Mouse (Mus musculus): ENCODE results near the gene Gfi1b. TPM values are rescaled to one million over a fixed set of nuclear protein-coding genes. Genes with fewer than 3 reads are reported as not detected.

Gene Gfi1b
- polyA plus RNA-seq, 1 experiment from 2014 or later: not detected

- Histone ChIP-seq H3K36me3 (ENCODE audit: control insufficient read depth, insufficient read depth, low read length) (peaks cover 4% of the 10 kb centered on the region; the same call in 1 of the 2 replicates), H3K27me3 (replicated peaks; ENCODE audit: control insufficient read depth, insufficient read depth, low read length) (no peaks in the 10 kb centered on the region), H3K9ac (ENCODE audit: low read length) (no peak overlapping the region), H3K4me3 (ENCODE audit: low read depth, low read length) (no peak overlapping the region), H3K4me2 (ENCODE audit: low read length) (no peak overlapping the region), H3K4me1 (ENCODE audit: control insufficient read depth, insufficient read depth, low read length) (0 out of 2 replicates have a peak, but pooled peaks cover 9% of the 10 kb centered on the region), H3K27ac (ENCODE audit: low read depth, low read length) (no peak overlapping the region), H3K9me3 (replicated peaks; ENCODE audit: control insufficient read depth, low read length) (no peaks in the 10 kb centered on the region)
- DNase-seq (ENCODE audit: low spot score): peak; percentile 94
- ATAC-seq: no peak
- WGBS: 17% methylated on average over 6 of the region's 6 CpGs
These were observed 36.7 kb downstream of the Gfi1b start for GRCm38 (mm10) chr2:28585043-28585571.

- Histone ChIP-seq H3K4me1 (ENCODE audit: control insufficient read depth, insufficient read depth, low read length) (0 out of 2 replicates have a peak, but pooled peaks cover 9% of the 10 kb centered on the region), H3K36me3 (ENCODE audit: control insufficient read depth, insufficient read depth, low read length) (peaks cover 16% of the 10 kb centered on the region), H3K9ac (ENCODE audit: low read length) (peak within 1 kb of the TSS; percentile 72), H3K4me2 (ENCODE audit: low read length) (peak within 1 kb of the TSS; percentile 62), H3K9me3 (replicated peaks; ENCODE audit: control insufficient read depth, low read length) (no peaks in the 10 kb centered on the region), H3K27me3 (replicated peaks; ENCODE audit: control insufficient read depth, insufficient read depth, low read length) (no peaks in the 10 kb centered on the region), H3K27ac (ENCODE audit: low read depth, low read length) (peak within 1 kb of the TSS; percentile 88), H3K4me3 (ENCODE audit: low read depth, low read length) (peak within 1 kb of the TSS; percentile 62)
- DNase-seq (ENCODE audit: low spot score) (no peak), ATAC-seq (no peak)
- 78% methylated on average over 9 of the region's 9 CpGs for WGBS
These were observed 38.1 kb downstream of the Gfi1b start, which contains the start of gene Gtf3c5 for GRCm38 (mm10) chr2:28583651-28584050. Gene Gtf3c5 (minus strand): TSS chr2:28583751.

- WGBS: under 1% methylated on average over 56 of the region's 56 CpGs
- Histone ChIP-seq H3K4me3 (ENCODE audit: low read depth, low read length) (peak overlapping the region; percentile 62), H3K4me2 (ENCODE audit: low read length) (peak overlapping the region; percentile 62), H3K27ac (ENCODE audit: low read depth, low read length) (peak overlapping the region; percentile 88), H3K9me3 (replicated peaks; ENCODE audit: control insufficient read depth, low read length) (no peaks in the 10 kb centered on the region), H3K9ac (ENCODE audit: low read length) (peak overlapping the region; percentile 72), H3K36me3 (ENCODE audit: control insufficient read depth, insufficient read depth, low read length) (peaks cover 24% of the 10 kb centered on the region), H3K4me1 (ENCODE audit: control insufficient read depth, insufficient read depth, low read length) (0 out of 2 replicates have a peak, but pooled peaks cover 9% of the 10 kb centered on the region), H3K27me3 (replicated peaks; ENCODE audit: control insufficient read depth, insufficient read depth, low read length) (no peaks in the 10 kb centered on the region)
- DNase-seq (ENCODE audit: low spot score) (peak; percentile 96), ATAC-seq (peak; percentile 95)
These were observed 39.0 kb downstream of the Gfi1b start for GRCm38 (mm10) chr2:28582647-28583353.

GRCm38 (mm10) chr2:28578003-28578402 is 43.8 kb downstream of the Gfi1b start:
- ATAC-seq (no peak), DNase-seq (ENCODE audit: low spot score) (no peak)
- 59% methylated on average over 5 of the region's 5 CpGs for WGBS

GRCm38 (mm10) chr2:28576815-28577214 is 45.0 kb downstream of the Gfi1b start:
- Histone ChIP-seq H3K27me3 (replicated peaks; ENCODE audit: control insufficient read depth, insufficient read depth, low read length) (no peaks in the 10 kb centered on the region), H3K4me3 (ENCODE audit: low read depth, low read length) (no peak overlapping the region), H3K27ac (ENCODE audit: low read depth, low read length) (no peak overlapping the region), H3K4me1 (ENCODE audit: control insufficient read depth, insufficient read depth, low read length) (0 out of 2 replicates have a peak, but pooled peaks cover 6% of the 10 kb centered on the region), H3K36me3 (ENCODE audit: control insufficient read depth, insufficient read depth, low read length) (peaks cover 76% of the 10 kb centered on the region), H3K4me2 (ENCODE audit: low read length) (no peak overlapping the region), H3K9me3 (replicated peaks; ENCODE audit: control insufficient read depth, low read length) (no peaks in the 10 kb centered on the region), H3K9ac (ENCODE audit: low read length) (no peak overlapping the region)
- WGBS: 89% methylated on average over 3 of the region's 3 CpGs
- DNase-seq (ENCODE audit: low spot score) (no peak), ATAC-seq (no peak)

More at GRCm38 (mm10) chr2:28578003-28578402, 43.8 kb downstream of the Gfi1b start:
- H3K9ac ChIP-seq (ENCODE audit: low read length): no peak overlapping the region
- no peaks in the 10 kb centered on the region for H3K27me3 ChIP-seq (replicated peaks; ENCODE audit: control insufficient read depth, insufficient read depth, low read length)
- 0 out of 2 replicates have a peak, but pooled peaks cover 6% of the 10 kb centered on the region for H3K4me1 ChIP-seq (ENCODE audit: control insufficient read depth, insufficient read depth, low read length)
- H3K9me3 ChIP-seq (replicated peaks; ENCODE audit: control insufficient read depth, low read length): no peaks in the 10 kb centered on the region
- no peak overlapping the region for H3K27ac ChIP-seq (ENCODE audit: low read depth, low read length)
- peaks cover 64% of the 10 kb centered on the region for H3K36me3 ChIP-seq (ENCODE audit: control insufficient read depth, insufficient read depth, low read length)
- no peak overlapping the region for H3K4me2 ChIP-seq (ENCODE audit: low read length)
- H3K4me3 ChIP-seq (ENCODE audit: low read depth, low read length): no peak overlapping the region

GRCm38 (mm10) chr2:28575341-28575740 is 46.4 kb downstream of the Gfi1b start:
- no peaks in the 10 kb centered on the region for H3K9me3 ChIP-seq (replicated peaks; ENCODE audit: control insufficient read depth, low read length)
- DNase-seq (ENCODE audit: low spot score): no peak
- 83% methylated on average over 4 of the region's 4 CpGs for WGBS

GRCm38 (mm10) chr2:28569903-28570302 is 51.9 kb downstream of the Gfi1b start:
- DNase-seq (ENCODE audit: low spot score): no peak
- H3K4me3 ChIP-seq (ENCODE audit: low read depth, low read length): no peak overlapping the region
- no peak overlapping the region for H3K27ac ChIP-seq (ENCODE audit: low read depth, low read length)
- H3K4me2 ChIP-seq (ENCODE audit: low read length): no peak overlapping the region
- no peaks in the 10 kb centered on the region for H3K9me3 ChIP-seq (replicated peaks; ENCODE audit: control insufficient read depth, low read length)
- no peak for ATAC-seq
- H3K36me3 ChIP-seq (ENCODE audit: control insufficient read depth, insufficient read depth, low read length): peaks cover 98% of the 10 kb centered on the region
- H3K27me3 ChIP-seq (replicated peaks; ENCODE audit: control insufficient read depth, insufficient read depth, low read length): no peaks in the 10 kb centered on the region
- H3K4me1 ChIP-seq (ENCODE audit: control insufficient read depth, insufficient read depth, low read length): no peaks in the 10 kb centered on the region
- WGBS: 80% methylated on average over 2 of the region's 3 CpGs
- H3K9ac ChIP-seq (ENCODE audit: low read length): no peak overlapping the region

More at GRCm38 (mm10) chr2:28575341-28575740, 46.4 kb downstream of the Gfi1b start:
- Histone ChIP-seq H3K4me1 (ENCODE audit: control insufficient read depth, insufficient read depth, low read length) (no peaks in the 10 kb centered on the region), H3K4me2 (ENCODE audit: low read length) (no peak overlapping the region), H3K36me3 (ENCODE audit: control insufficient read depth, insufficient read depth, low read length) (peaks cover 86% of the 10 kb centered on the region), H3K27me3 (replicated peaks; ENCODE audit: control insufficient read depth, insufficient read depth, low read length) (no peaks in the 10 kb centered on the region), H3K9ac (ENCODE audit: low read length) (no peak overlapping the region), H3K4me3 (ENCODE audit: low read depth, low read length) (no peak overlapping the region), H3K27ac (ENCODE audit: low read depth, low read length) (no peak overlapping the region)
- no peak for ATAC-seq

GRCm38 (mm10) chr2:28566545-28566944 is 55.2 kb downstream of the Gfi1b start:
- no peak for DNase-seq (ENCODE audit: low spot score)
- no peak for ATAC-seq

GRCm38 (mm10) chr2:28564380-28564779 is 57.4 kb downstream of the Gfi1b start:
- Histone ChIP-seq H3K27ac (ENCODE audit: low read depth, low read length) (no peak overlapping the region), H3K27me3 (replicated peaks; ENCODE audit: control insufficient read depth, insufficient read depth, low read length) (no peaks in the 10 kb centered on the region)

More at GRCm38 (mm10) chr2:28566545-28566944, 55.2 kb downstream of the Gfi1b start:
- 87% methylated on average over 5 of the region's 5 CpGs for WGBS
- Histone ChIP-seq H3K4me3 (ENCODE audit: low read depth, low read length) (no peak overlapping the region), H3K36me3 (ENCODE audit: control insufficient read depth, insufficient read depth, low read length) (peaks cover 68% of the 10 kb centered on the region), H3K27me3 (replicated peaks; ENCODE audit: control insufficient read depth, insufficient read depth, low read length) (no peaks in the 10 kb centered on the region), H3K4me1 (ENCODE audit: control insufficient read depth, insufficient read depth, low read length) (no peaks in the 10 kb centered on the region), H3K9me3 (replicated peaks; ENCODE audit: control insufficient read depth, low read length) (no peaks in the 10 kb centered on the region), H3K4me2 (ENCODE audit: low read length) (no peak overlapping the region), H3K27ac (ENCODE audit: low read depth, low read length) (no peak overlapping the region), H3K9ac (ENCODE audit: low read length) (no peak overlapping the region)

More at GRCm38 (mm10) chr2:28564380-28564779, 57.4 kb downstream of the Gfi1b start:
- Histone ChIP-seq H3K4me1 (ENCODE audit: control insufficient read depth, insufficient read depth, low read length) (no peaks in the 10 kb centered on the region), H3K4me3 (ENCODE audit: low read depth, low read length) (no peak overlapping the region), H3K9me3 (replicated peaks; ENCODE audit: control insufficient read depth, low read length) (no peaks in the 10 kb centered on the region), H3K9ac (ENCODE audit: low read length) (no peak overlapping the region), H3K36me3 (ENCODE audit: control insufficient read depth, insufficient read depth, low read length) (peaks cover 46% of the 10 kb centered on the region), H3K4me2 (ENCODE audit: low read length) (no peak overlapping the region)
- no peak for DNase-seq (ENCODE audit: low spot score)
- no peak for ATAC-seq
- 91% methylated on average over 4 of the region's 4 CpGs for WGBS

Measured in forebrain, embryonic 14.5 days (tissue).